Mouse (Mus musculus): Measurements from ENCODE around the gene Grb14. TPM values are rescaled to one million over a fixed set of nuclear protein-coding genes. Genes with fewer than 3 reads are reported as not detected.

Grb14 gene
- polyA plus RNA-seq (2012; rRNA removed): 53.8 and 55.7 TPM in 2 replicates

GRCm38 (mm10) chr2:65024887-65025286 lies at the start of gene Grb14:
TSS of gene Grb14 (minus strand) at chr2:65024987.

Other genes with a start within 250 kb of the Grb14 start
- 19.2 and 23.2 TPM in 2 replicates for gene Cobll1, start 214.4 kb upstream of the Grb14 start, polyA plus RNA-seq (2012; rRNA removed)

Data from ovary, adult 2 months (tissue).